In genomic region chr5:48942378-48943088, GRCm38 (mm10) we compare ENCODE assay signal across 22 mouse cellular contexts.
"Had no signal": no experiment of that assay in that cellular context is flagged by ENCODE, and none has a peak within 500 bp of the region (broad histone marks: within the 10 kb centered on the region; RNA-seq: fewer than 3 reads in every experiment).

No protein-coding gene starts in this region.

- H3K9ac ChIP-seq: limb, embryonic 12.5 days; limb, embryonic 15.5 days; liver, embryonic 14.5 days; liver, postnatal 0 days; lung, embryonic 14.5 days; midbrain, embryonic 12.5 days; midbrain, embryonic 15.5 days; neural tube, embryonic 12.5 days; neural tube, embryonic 15.5 days had no signal

- H3K27ac ChIP-seq: limb, embryonic 12.5 days; limb, embryonic 15.5 days; liver, embryonic 14.5 days; macrophage; midbrain, embryonic 12.5 days; midbrain, embryonic 15.5 days; neural tube, embryonic 12.5 days; neural tube, embryonic 15.5 days; stomach, postnatal 0 days had no signal

- H3K36me3 ChIP-seq: limb, embryonic 12.5 days; limb, embryonic 15.5 days; midbrain, embryonic 12.5 days; midbrain, embryonic 15.5 days; neural tube, embryonic 12.5 days; neural tube, embryonic 15.5 days had no signal

- ATAC-seq: liver, postnatal 0 days; lung, postnatal 0 days; midbrain, embryonic 15.5 days had no signal

- DNase-seq: kidney, postnatal 14 days; kidney, postnatal 4 days; left cerebral cortex, postnatal 4 days; liver, postnatal 0 days; lung, embryonic 14.5 days; right cerebral cortex, adult 18-20 months; right cerebral cortex, postnatal 14 days; right cerebral cortex, postnatal 4 days; thymus, adult 2 months; thymus, postnatal 14 days; thymus, postnatal 4 days had no signal

- H3K4me2 ChIP-seq: limb, embryonic 12.5 days; limb, embryonic 15.5 days; liver, embryonic 11.5 days; lung, embryonic 14.5 days; midbrain, embryonic 12.5 days; midbrain, embryonic 15.5 days; neural tube, embryonic 12.5 days; neural tube, embryonic 15.5 days had no signal

- H3K27me3 ChIP-seq: limb, embryonic 12.5 days; limb, embryonic 15.5 days; midbrain, embryonic 12.5 days; midbrain, embryonic 15.5 days; neural tube, embryonic 12.5 days; neural tube, embryonic 15.5 days had no signal

- H3K9me3 ChIP-seq: limb, embryonic 12.5 days; limb, embryonic 15.5 days; midbrain, embryonic 12.5 days; midbrain, embryonic 15.5 days; neural tube, embryonic 12.5 days; neural tube, embryonic 15.5 days had no signal

- H3K4me1 ChIP-seq: limb, embryonic 12.5 days; limb, embryonic 15.5 days; midbrain, embryonic 12.5 days; midbrain, embryonic 15.5 days; neural tube, embryonic 12.5 days; neural tube, embryonic 15.5 days had no signal

- H3K4me3 ChIP-seq: limb, embryonic 12.5 days; limb, embryonic 15.5 days; midbrain, embryonic 12.5 days; midbrain, embryonic 15.5 days; neural tube, embryonic 12.5 days; neural tube, embryonic 15.5 days had no signal
